Mouse (Mus musculus) adrenal gland, postnatal 36 days (tissue): ENCODE measurements at regions not wholly inside any gene's neighbourhood (a gene's known extent, or its start where the extent isn't known, plus 50 kb on each side); places are given as distances from the start of the nearest gene placed in this dataset.
A peak's percentile ranks its signal among the peaks of the same experiment; 100 is the strongest.

Experiments used
- DNase-seq, 2 experiments: peaks; one replicate each; pipeline ENCODE4 v3.0.0; 2021; ENCODE audit warnings: mixed read lengths in 1 of 2

- no peak for DNase-seq
These were observed 53.0 kb downstream of the Hoxa1 start for GRCm38 (mm10) chr6:52105031-52105593.

GRCm38 (mm10) chr6:52104141-52104540 lies 54.0 kb downstream of the Hoxa1 start:
- DNase-seq, result no peak

- no peak for DNase-seq
These were observed 54.5 kb downstream of the Hoxa1 start for GRCm38 (mm10) chr6:52103661-52104060.

GRCm38 (mm10) chr6:52102699-52103098 lies 55.4 kb downstream of the Hoxa1 start:
- peak in 1 of 2 experiments; percentile 8 for DNase-seq

- peak; percentile 48 to 51 for DNase-seq
These were observed 55.9 kb downstream of the Hoxa1 start for GRCm38 (mm10) chr6:52102179-52102578.

GRCm38 (mm10) chr6:52101209-52101608 lies 56.9 kb downstream of the Hoxa1 start:
- DNase-seq, result no peak

GRCm38 (mm10) chr6:52098851-52099250 lies 59.3 kb downstream of the Hoxa1 start:
- no peak for DNase-seq

- no peak for DNase-seq
These were observed 62.5 kb downstream of the Hoxa1 start for GRCm38 (mm10) chr6:52095575-52095974.

- peak; percentile 27 to 31 for DNase-seq
These were observed 66.7 kb downstream of the Hoxa1 start for GRCm38 (mm10) chr6:52091445-52091844.

GRCm38 (mm10) chr6:52085932-52086643 lies 72.0 kb downstream of the Hoxa1 start:
- DNase-seq, result peak; percentile 40 to 54

GRCm38 (mm10) chr6:52084622-52085021 lies 72.3 kb upstream of the Skap2 start:
- DNase-seq, result no peak

GRCm38 (mm10) chr6:52079501-52079900 lies 67.2 kb upstream of the Skap2 start:
- DNase-seq, result no peak

GRCm38 (mm10) chr6:52078530-52079340 lies 66.4 kb upstream of the Skap2 start:
- DNase-seq, result no peak

GRCm38 (mm10) chr6:52076179-52076932 lies 64.0 kb upstream of the Skap2 start:
- no peak for DNase-seq

GRCm38 (mm10) chr6:52074904-52075303 lies 62.6 kb upstream of the Skap2 start:
- DNase-seq, result no peak

- no peak for DNase-seq
These were observed 54.8 kb upstream of the Skap2 start for GRCm38 (mm10) chr6:52067151-52067550.

GRCm38 (mm10) chr6:52065652-52066051 lies 53.3 kb upstream of the Skap2 start:
- no peak for DNase-seq

- peak; percentile 3 to 16 for DNase-seq
These were observed 52.0 kb upstream of the Skap2 start for GRCm38 (mm10) chr6:52064176-52065015.
